Mouse (Mus musculus): Measurements from ENCODE around the gene Adamtsl5. TPM values are rescaled to one million over a fixed set of nuclear protein-coding genes. Genes with fewer than 3 reads are reported as not detected.

The Adamtsl5 gene
- 0.11 and 0.31 TPM in 2 replicates for polyA plus RNA-seq (2014; fragmentation: Nextera tagmentation; extraction: Ambion mirVana)

- Histone ChIP-seq H3K27ac (ENCODE audit: low read depth, low read length) (no peak within 1 kb of the TSS), H3K36me3 (ENCODE audit: control insufficient read depth, insufficient read depth, low read length) (no peaks in the 10 kb centered on the region), H3K4me3 (ENCODE audit: low read depth, low read length) (peak within 1 kb of the TSS; percentile 15; the same call in 1 of the 2 replicates), H3K4me1 (ENCODE audit: control insufficient read depth, insufficient read depth, low read length) (peaks cover 10% of the 10 kb centered on the region), H3K9me3 (ENCODE audit: control insufficient read depth, low read length) (no peaks in the 10 kb centered on the region), H3K4me2 (peak within 1 kb of the TSS; percentile 38), H3K9ac (ENCODE audit: low read length) (peak within 1 kb of the TSS; percentile 20; the same call in 1 of the 2 replicates), H3K27me3 (ENCODE audit: control insufficient read depth, insufficient read depth, low read length) (peaks cover 85% of the 10 kb centered on the region)
- peak; percentile 98 for DNase-seq (ENCODE audit: low spot score, missing footprints)
- under 1% methylated on average over 42 of the region's 42 CpGs for WGBS
- ATAC-seq (ENCODE audit: low FRiP score) = peak; percentile 62
These were observed at the start of gene Adamtsl5 for GRCm38 (mm10) chr10:80348244-80348781. Gene Adamtsl5 (minus strand): TSS chr10:80348412.

- whole genome bisulfite sequencing = 54% methylated on average over 8 of the region's 8 CpGs
- peak overlapping the region; percentile 80 for H3K4me2 ChIP-seq
- no peak for ATAC-seq (ENCODE audit: low FRiP score)
- peak overlapping the region; percentile 99 for H3K27ac ChIP-seq (ENCODE audit: low read depth, low read length)
- H3K4me1 ChIP-seq (ENCODE audit: control insufficient read depth, insufficient read depth, low read length) = peaks cover 24% of the 10 kb centered on the region
- no peaks in the 10 kb centered on the region for H3K27me3 ChIP-seq (ENCODE audit: control insufficient read depth, insufficient read depth, low read length)
- H3K9me3 ChIP-seq (ENCODE audit: control insufficient read depth, low read length) = no peaks in the 10 kb centered on the region
- peak overlapping the region; percentile 83 for H3K4me3 ChIP-seq (ENCODE audit: low read depth, low read length)
- DNase-seq (ENCODE audit: low spot score, missing footprints) = peak; percentile 87
- peaks cover 32% of the 10 kb centered on the region for H3K36me3 ChIP-seq (ENCODE audit: control insufficient read depth, insufficient read depth, low read length)
- H3K9ac ChIP-seq (ENCODE audit: low read length) = peak overlapping the region; percentile 99
These were observed 49.4 kb upstream of the Adamtsl5 start for GRCm38 (mm10) chr10:80397524-80398173.

GRCm38 (mm10) chr10:80396822-80397523 lies 48.8 kb upstream of the Adamtsl5 start:
- DNase-seq (ENCODE audit: low spot score, missing footprints) (no peak), ATAC-seq (ENCODE audit: low FRiP score) (no peak)
- H3K9me3 ChIP-seq (ENCODE audit: control insufficient read depth, low read length) = no peaks in the 10 kb centered on the region
- WGBS = 88% methylated on average over 11 of the region's 11 CpGs
- peaks cover 34% of the 10 kb centered on the region for H3K36me3 ChIP-seq (ENCODE audit: control insufficient read depth, insufficient read depth, low read length)
- H3K4me3 ChIP-seq (ENCODE audit: low read depth, low read length) = peak overlapping the region; percentile 83
- H3K27ac ChIP-seq (ENCODE audit: low read depth, low read length) = no peak overlapping the region
- H3K4me2 ChIP-seq = peak overlapping the region; percentile 80
- peak overlapping the region; percentile 99 for H3K9ac ChIP-seq (ENCODE audit: low read length)
- H3K27me3 ChIP-seq (ENCODE audit: control insufficient read depth, insufficient read depth, low read length) = no peaks in the 10 kb centered on the region
- peaks cover 24% of the 10 kb centered on the region for H3K4me1 ChIP-seq (ENCODE audit: control insufficient read depth, insufficient read depth, low read length)

- no peak for DNase-seq (ENCODE audit: low spot score, missing footprints)
- Histone ChIP-seq H3K9ac (ENCODE audit: low read length) (no peak overlapping the region), H3K9me3 (ENCODE audit: control insufficient read depth, low read length) (no peaks in the 10 kb centered on the region), H3K4me2 (no peak overlapping the region), H3K27ac (ENCODE audit: low read depth, low read length) (no peak overlapping the region), H3K36me3 (ENCODE audit: control insufficient read depth, insufficient read depth, low read length) (peaks cover 38% of the 10 kb centered on the region), H3K27me3 (ENCODE audit: control insufficient read depth, insufficient read depth, low read length) (no peaks in the 10 kb centered on the region), H3K4me1 (ENCODE audit: control insufficient read depth, insufficient read depth, low read length) (peaks cover 16% of the 10 kb centered on the region), H3K4me3 (ENCODE audit: low read depth, low read length) (no peak overlapping the region)
- WGBS = 95% methylated on average over 35 of the region's 35 CpGs
- no peak for ATAC-seq (ENCODE audit: low FRiP score)
These were observed 46.9 kb upstream of the Adamtsl5 start for GRCm38 (mm10) chr10:80395025-80395627.

DNA sequence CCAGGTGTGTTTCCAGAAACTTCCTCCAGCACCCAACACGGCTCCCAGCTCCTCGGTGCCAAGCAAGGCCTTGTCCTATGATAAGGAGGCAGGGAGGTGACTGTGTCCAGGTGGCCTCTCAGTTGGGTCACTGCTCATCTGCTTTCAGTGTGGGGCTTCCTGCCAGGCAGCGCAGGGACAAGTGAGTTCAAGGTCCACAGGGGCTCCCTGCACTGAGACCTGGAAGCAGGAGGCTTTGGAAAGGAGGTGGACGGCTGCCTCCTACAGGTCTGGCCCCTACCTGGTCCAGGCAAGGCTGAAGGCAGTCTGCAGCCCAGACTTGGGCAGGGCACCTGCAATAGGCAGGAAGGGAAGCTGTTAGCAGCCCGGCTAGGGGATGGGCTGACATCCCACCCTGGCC lies 44.5 kb upstream of the Adamtsl5 start:
- peaks cover 38% of the 10 kb centered on the region for H3K36me3 ChIP-seq (ENCODE audit: control insufficient read depth, insufficient read depth, low read length)
- no peak for DNase-seq (ENCODE audit: low spot score, missing footprints)
- H3K9ac ChIP-seq (ENCODE audit: low read length) = no peak overlapping the region
- H3K4me2 ChIP-seq = no peak overlapping the region
- no peak overlapping the region for H3K27ac ChIP-seq (ENCODE audit: low read depth, low read length)
- H3K9me3 ChIP-seq (ENCODE audit: control insufficient read depth, low read length) = no peaks in the 10 kb centered on the region
- H3K4me3 ChIP-seq (ENCODE audit: low read depth, low read length) = no peak overlapping the region
- no peak for ATAC-seq (ENCODE audit: low FRiP score)
- 98% methylated on average over 5 of the region's 5 CpGs for WGBS
- H3K27me3 ChIP-seq (ENCODE audit: control insufficient read depth, insufficient read depth, low read length) = no peaks in the 10 kb centered on the region
- peaks cover 16% of the 10 kb centered on the region for H3K4me1 ChIP-seq (ENCODE audit: control insufficient read depth, insufficient read depth, low read length)

GRCm38 (mm10) chr10:80390697-80391096 lies 42.5 kb upstream of the Adamtsl5 start:
- DNase-seq (ENCODE audit: low spot score, missing footprints) (no peak), ATAC-seq (ENCODE audit: low FRiP score) (no peak)
- Histone ChIP-seq H3K4me1 (ENCODE audit: control insufficient read depth, insufficient read depth, low read length) (peaks cover 7% of the 10 kb centered on the region), H3K9ac (ENCODE audit: low read length) (no peak overlapping the region), H3K4me3 (ENCODE audit: low read depth, low read length) (no peak overlapping the region), H3K9me3 (ENCODE audit: control insufficient read depth, low read length) (no peaks in the 10 kb centered on the region), H3K4me2 (no peak overlapping the region), H3K36me3 (ENCODE audit: control insufficient read depth, insufficient read depth, low read length) (peaks cover 33% of the 10 kb centered on the region), H3K27me3 (ENCODE audit: control insufficient read depth, insufficient read depth, low read length) (no peaks in the 10 kb centered on the region), H3K27ac (ENCODE audit: low read depth, low read length) (no peak overlapping the region)
- WGBS = 93% methylated on average over 9 of the region's 9 CpGs

GRCm38 (mm10) chr10:80389185-80389708 lies 41.0 kb upstream of the Adamtsl5 start:
- whole genome bisulfite sequencing = 89% methylated on average over 4 of the region's 4 CpGs

GRCm38 (mm10) chr10:80388731-80389130 lies 40.5 kb upstream of the Adamtsl5 start:
- Histone ChIP-seq H3K4me1 (ENCODE audit: control insufficient read depth, insufficient read depth, low read length) (peaks cover 24% of the 10 kb centered on the region), H3K27ac (ENCODE audit: low read depth, low read length) (no peak overlapping the region), H3K4me2 (no peak overlapping the region), H3K9me3 (ENCODE audit: control insufficient read depth, low read length) (no peaks in the 10 kb centered on the region), H3K9ac (ENCODE audit: low read length) (no peak overlapping the region), H3K36me3 (ENCODE audit: control insufficient read depth, insufficient read depth, low read length) (peaks cover 31% of the 10 kb centered on the region), H3K4me3 (ENCODE audit: low read depth, low read length) (no peak overlapping the region), H3K27me3 (ENCODE audit: control insufficient read depth, insufficient read depth, low read length) (no peaks in the 10 kb centered on the region)
- WGBS = 30% methylated on average over 2 of the region's 2 CpGs
- ATAC-seq (ENCODE audit: low FRiP score) (no peak), DNase-seq (ENCODE audit: low spot score, missing footprints) (no peak)

More at GRCm38 (mm10) chr10:80389185-80389708, 41.0 kb upstream of the Adamtsl5 start:
- DNase-seq (ENCODE audit: low spot score, missing footprints) (no peak), ATAC-seq (ENCODE audit: low FRiP score) (no peak)
- no peak overlapping the region for H3K9ac ChIP-seq (ENCODE audit: low read length)
- H3K4me3 ChIP-seq (ENCODE audit: low read depth, low read length) = no peak overlapping the region
- H3K27ac ChIP-seq (ENCODE audit: low read depth, low read length) = no peak overlapping the region
- H3K4me2 ChIP-seq = no peak overlapping the region
- H3K4me1 ChIP-seq (ENCODE audit: control insufficient read depth, insufficient read depth, low read length) = peaks cover 19% of the 10 kb centered on the region
- peaks cover 33% of the 10 kb centered on the region for H3K36me3 ChIP-seq (ENCODE audit: control insufficient read depth, insufficient read depth, low read length)
- no peaks in the 10 kb centered on the region for H3K9me3 ChIP-seq (ENCODE audit: control insufficient read depth, low read length)
- H3K27me3 ChIP-seq (ENCODE audit: control insufficient read depth, insufficient read depth, low read length) = no peaks in the 10 kb centered on the region

Data from midbrain, embryonic 11.5 days (tissue).